Mouse (Mus musculus): ENCODE measurements around the gene Chst11. TPM values are rescaled to one million over a fixed set of nuclear protein-coding genes. Genes with fewer than 3 reads are reported as not detected.

The Chst11 gene
- polyA plus RNA-seq, 1 experiment, result 25.0 TPM

- TF ChIP-seq CTCF (IDR thresholded peaks at IDR 0.05; ENCODE audit: extremely low read depth, insufficient read depth, low read length) (no peak), POLR2A (IDR thresholded peaks at IDR 0.05; ENCODE audit: extremely low read depth, insufficient read depth, low read length) (no peak)
- Histone ChIP-seq H3K27ac (ENCODE audit: insufficient read depth, low read length) (0 out of 2 replicates have a peak overlapping the region, but pooled peaks have one; percentile 19), H3K4me3 (ENCODE audit: insufficient read depth, low read length) (no peak overlapping the region), H3K4me1 (ENCODE audit: control insufficient read depth, insufficient read depth, low read length) (peaks cover 9% of the 10 kb centered on the region)
Observed at GRCm38 (mm10) chr10:83183634-83184479, 198.6 kb downstream of the Chst11 start.

GRCm38 (mm10) chr10:83184480-83185069 lies 199.3 kb downstream of the Chst11 start:
- H3K27ac ChIP-seq (ENCODE audit: insufficient read depth, low read length), result 0 out of 2 replicates have a peak overlapping the region, but pooled peaks have one; percentile 19
- no peak overlapping the region for H3K4me3 ChIP-seq (ENCODE audit: insufficient read depth, low read length)
- no peak for TF ChIP-seq POLR2A (IDR thresholded peaks at IDR 0.05; ENCODE audit: extremely low read depth, insufficient read depth, low read length)
- no peak for TF ChIP-seq CTCF (IDR thresholded peaks at IDR 0.05; ENCODE audit: extremely low read depth, insufficient read depth, low read length)
- peaks cover 9% of the 10 kb centered on the region for H3K4me1 ChIP-seq (ENCODE audit: control insufficient read depth, insufficient read depth, low read length)

- Histone ChIP-seq H3K27ac (ENCODE audit: insufficient read depth, low read length) (no peak overlapping the region), H3K4me1 (ENCODE audit: control insufficient read depth, insufficient read depth, low read length) (peaks cover 9% of the 10 kb centered on the region)
- no peak for TF ChIP-seq CTCF (IDR thresholded peaks at IDR 0.05; ENCODE audit: extremely low read depth, insufficient read depth, low read length)
- TF ChIP-seq POLR2A (IDR thresholded peaks at IDR 0.05; ENCODE audit: extremely low read depth, insufficient read depth, low read length), result no peak
Observed at GRCm38 (mm10) chr10:83185121-83185520, 199.8 kb downstream of the Chst11 start.

GRCm38 (mm10) chr10:83186167-83186566 lies 200.9 kb downstream of the Chst11 start:
- TF ChIP-seq POLR2A (IDR thresholded peaks at IDR 0.05; ENCODE audit: extremely low read depth, insufficient read depth, low read length) (no peak), CTCF (IDR thresholded peaks at IDR 0.05; ENCODE audit: extremely low read depth, insufficient read depth, low read length) (no peak)
- Histone ChIP-seq H3K4me3 (ENCODE audit: insufficient read depth, low read length) (no peak overlapping the region), H3K27ac (ENCODE audit: insufficient read depth, low read length) (no peak overlapping the region), H3K4me1 (ENCODE audit: control insufficient read depth, insufficient read depth, low read length) (peaks cover 9% of the 10 kb centered on the region)

More at GRCm38 (mm10) chr10:83185121-83185520, 199.8 kb downstream of the Chst11 start:
- H3K4me3 ChIP-seq (ENCODE audit: insufficient read depth, low read length), result no peak overlapping the region

GRCm38 (mm10) chr10:83186984-83187383 lies 201.7 kb downstream of the Chst11 start:
- H3K4me3 ChIP-seq (ENCODE audit: insufficient read depth, low read length), result no peak overlapping the region

GRCm38 (mm10) chr10:83189071-83189470 lies 203.8 kb downstream of the Chst11 start:
- Histone ChIP-seq H3K4me1 (ENCODE audit: control insufficient read depth, insufficient read depth, low read length) (peaks cover 2% of the 10 kb centered on the region; the same call in 1 of the 2 replicates), H3K27ac (ENCODE audit: insufficient read depth, low read length) (no peak overlapping the region), H3K4me3 (ENCODE audit: insufficient read depth, low read length) (no peak overlapping the region)
- no peak for TF ChIP-seq POLR2A (IDR thresholded peaks at IDR 0.05; ENCODE audit: extremely low read depth, insufficient read depth, low read length)
- no peak for TF ChIP-seq CTCF (IDR thresholded peaks at IDR 0.05; ENCODE audit: extremely low read depth, insufficient read depth, low read length)

More at GRCm38 (mm10) chr10:83186984-83187383, 201.7 kb downstream of the Chst11 start:
- TF ChIP-seq POLR2A (IDR thresholded peaks at IDR 0.05; ENCODE audit: extremely low read depth, insufficient read depth, low read length) (no peak), CTCF (IDR thresholded peaks at IDR 0.05; ENCODE audit: extremely low read depth, insufficient read depth, low read length) (no peak)
- peaks cover 9% of the 10 kb centered on the region for H3K4me1 ChIP-seq (ENCODE audit: control insufficient read depth, insufficient read depth, low read length)
- H3K27ac ChIP-seq (ENCODE audit: insufficient read depth, low read length), result no peak overlapping the region

GRCm38 (mm10) chr10:83191476-83191875 lies 206.2 kb downstream of the Chst11 start:
- no peak overlapping the region for H3K4me3 ChIP-seq (ENCODE audit: insufficient read depth, low read length)
- no peak overlapping the region for H3K27ac ChIP-seq (ENCODE audit: insufficient read depth, low read length)
- peaks cover 2% of the 10 kb centered on the region; the same call in 1 of the 2 replicates for H3K4me1 ChIP-seq (ENCODE audit: control insufficient read depth, insufficient read depth, low read length)
- no peak for TF ChIP-seq POLR2A (IDR thresholded peaks at IDR 0.05; ENCODE audit: extremely low read depth, insufficient read depth, low read length)
- no peak for TF ChIP-seq CTCF (IDR thresholded peaks at IDR 0.05; ENCODE audit: extremely low read depth, insufficient read depth, low read length)

GRCm38 (mm10) chr10:83191982-83192381 lies 206.7 kb downstream of the Chst11 start:
- Histone ChIP-seq H3K4me3 (ENCODE audit: insufficient read depth, low read length) (no peak overlapping the region), H3K27ac (ENCODE audit: insufficient read depth, low read length) (no peak overlapping the region), H3K4me1 (ENCODE audit: control insufficient read depth, insufficient read depth, low read length) (peaks cover 2% of the 10 kb centered on the region; the same call in 1 of the 2 replicates)
- TF ChIP-seq POLR2A (IDR thresholded peaks at IDR 0.05; ENCODE audit: extremely low read depth, insufficient read depth, low read length), result no peak
- no peak for TF ChIP-seq CTCF (IDR thresholded peaks at IDR 0.05; ENCODE audit: extremely low read depth, insufficient read depth, low read length)

GRCm38 (mm10) chr10:83197690-83198336 lies 212.5 kb downstream of the Chst11 start:
- TF ChIP-seq POLR2A (IDR thresholded peaks at IDR 0.05; ENCODE audit: extremely low read depth, insufficient read depth, low read length), result no peak
- TF ChIP-seq CTCF (IDR thresholded peaks at IDR 0.05; ENCODE audit: extremely low read depth, insufficient read depth, low read length), result peak; percentile 80
- peaks cover 2% of the 10 kb centered on the region; the same call in 1 of the 2 replicates for H3K4me1 ChIP-seq (ENCODE audit: control insufficient read depth, insufficient read depth, low read length)
- H3K27ac ChIP-seq (ENCODE audit: insufficient read depth, low read length), result no peak overlapping the region
- no peak overlapping the region for H3K4me3 ChIP-seq (ENCODE audit: insufficient read depth, low read length)
